14 mouse cellular contexts compared by ENCODE assay signal in the genomic region with DNA sequence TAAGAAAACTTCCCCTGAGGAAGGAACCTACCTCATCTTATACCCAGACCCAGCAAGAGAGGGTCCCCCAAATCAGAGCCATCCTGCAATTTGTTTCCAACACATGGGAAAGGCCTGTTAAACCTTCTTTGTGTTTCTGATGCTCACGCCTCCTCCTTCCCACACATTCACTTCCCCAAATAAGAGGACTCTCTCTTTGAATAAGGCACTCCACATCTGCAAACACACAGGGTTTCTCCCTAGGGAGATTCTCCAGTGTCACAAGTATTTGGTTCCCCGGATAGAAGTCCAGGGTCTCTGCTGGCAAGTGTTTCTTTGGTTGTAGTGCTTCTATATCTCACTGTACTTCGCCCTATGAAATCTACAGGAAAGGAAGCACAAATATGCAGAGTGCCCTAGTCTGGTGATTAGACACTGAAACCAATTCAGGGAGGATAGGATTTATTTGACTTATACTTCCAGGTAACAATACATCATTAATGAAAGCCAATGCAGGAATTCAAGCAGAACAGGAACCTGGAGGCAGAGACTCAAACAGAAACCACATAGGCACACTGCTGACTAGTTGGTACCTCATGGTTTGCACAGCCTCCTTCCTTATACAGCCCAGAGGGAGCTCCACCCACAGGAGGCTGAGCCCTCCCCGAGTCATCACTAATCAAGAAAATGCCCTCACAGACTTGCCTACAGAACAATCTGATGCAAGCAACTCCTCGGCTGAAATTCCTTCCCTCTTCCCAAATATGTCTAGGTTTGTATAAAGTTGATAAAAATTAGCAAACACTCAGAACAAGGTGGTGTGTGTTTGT. TPM values are rescaled to one million over a fixed set of nuclear protein-coding genes. Genes with fewer than 3 reads are reported as not detected.
A peak's percentile ranks its signal among the peaks of the same experiment; 100 is the strongest.
DNase-seq lines count a peak whose midpoint lies in the region; ATAC-seq and TF ChIP-seq lines count a peak whose summit lies in the region.
"Had no signal": no experiment of that assay in that cellular context is flagged by ENCODE, and none has a peak within 500 bp of the region (broad histone marks: within the 10 kb centered on the region; RNA-seq: fewer than 3 reads in every experiment).

No protein-coding gene starts in this region.

- TF ChIP-seq EP300 in lung, postnatal 0 days (IDR thresholded peaks at IDR 0.05): no peak

- H3K27me3 ChIP-seq in lung, postnatal 0 days (replicated peaks; ENCODE audit: insufficient read depth, low read length): no peaks in the 10 kb centered on the region
- no peaks in the 10 kb centered on the region for H3K27me3 ChIP-seq in intestine, postnatal 0 days (replicated peaks; ENCODE audit: control insufficient read depth, insufficient read depth, low read length)
- no peaks in the 10 kb centered on the region for H3K27me3 ChIP-seq in stomach, embryonic 16.5 days (ENCODE audit: control insufficient read depth, insufficient read depth, low read length)
- H3K27me3 ChIP-seq in forebrain, embryonic 15.5 days: no peaks in the 10 kb centered on the region
- H3K27me3 ChIP-seq in thymus, adult 2 months (ENCODE audit: control insufficient read depth, insufficient read depth, low read length): no peaks in the 10 kb centered on the region

- no peak for DNase-seq in lung, postnatal 0 days (ENCODE audit: low spot score)
- no peak for DNase-seq in lung, postnatal 10 days
- DNase-seq in NIH3T3 (ENCODE audit: low read depth): peak; percentile 77
- DNase-seq in left cerebral cortex, postnatal 14 days (ENCODE audit: low spot score in 2 of 2): no peak
- DNase-seq in thymus, adult 2 months: no peak
- DNase-seq: cerebellum, postnatal 25 days had no signal

- no peak overlapping the region for H3K9ac ChIP-seq in lung, postnatal 0 days (replicated peaks; ENCODE audit: low read depth)
- H3K9ac ChIP-seq in intestine, postnatal 0 days (ENCODE audit: low read depth, low read length): no peak overlapping the region
- no peak overlapping the region for H3K9ac ChIP-seq in stomach, embryonic 16.5 days (ENCODE audit: low read length)
- no peak overlapping the region for H3K9ac ChIP-seq in forebrain, embryonic 15.5 days (replicated peaks)
- H3K9ac ChIP-seq: liver, embryonic 14.5 days had no signal

- peak; percentile 52 for ATAC-seq in lung, postnatal 0 days
- ATAC-seq in intestine, postnatal 0 days: 0 out of 2 replicates have a peak, but pooled peaks have one; percentile 43
- ATAC-seq in stomach, embryonic 16.5 days (ENCODE audit: insufficient read depth, low FRiP score): peak; percentile 85
- ATAC-seq in forebrain, embryonic 15.5 days (replicated peaks): no peak

- H3K4me3 ChIP-seq in lung, postnatal 0 days (ENCODE audit: low read depth, low read length): no peak overlapping the region
- no peak overlapping the region for H3K4me3 ChIP-seq in intestine, postnatal 0 days (ENCODE audit: low read depth, low read length)
- H3K4me3 ChIP-seq in stomach, embryonic 16.5 days (replicated peaks; ENCODE audit: low read length): no peak overlapping the region
- H3K4me3 ChIP-seq in forebrain, embryonic 15.5 days: no peak overlapping the region
- no peak overlapping the region for H3K4me3 ChIP-seq in thymus, adult 2 months (ENCODE audit: control insufficient read depth, insufficient read depth, low read length)

- intact Hi-C loops in left cerebral cortex, postnatal 14 days (cut with DNase I): no loop called here

- H3K9me3 ChIP-seq in lung, postnatal 0 days (ENCODE audit: low read length): no peaks in the 10 kb centered on the region
- H3K9me3 ChIP-seq in intestine, postnatal 0 days (ENCODE audit: control insufficient read depth): no peaks in the 10 kb centered on the region
- no peaks in the 10 kb centered on the region for H3K9me3 ChIP-seq in stomach, embryonic 16.5 days (replicated peaks; ENCODE audit: control insufficient read depth, low read length)
- no peaks in the 10 kb centered on the region for H3K9me3 ChIP-seq in forebrain, embryonic 15.5 days
- H3K9me3 ChIP-seq: G1E had no signal

- peaks cover 3% of the 10 kb centered on the region for H3K4me1 ChIP-seq in lung, postnatal 0 days (ENCODE audit: insufficient read depth, low read depth, low read length)
- H3K4me1 ChIP-seq in intestine, postnatal 0 days (replicated peaks; ENCODE audit: control insufficient read depth, insufficient read depth, low read length): 0 out of 2 replicates have a peak, but pooled peaks cover 3% of the 10 kb centered on the region
- peaks cover 12% of the 10 kb centered on the region; the same call in 1 of the 2 replicates for H3K4me1 ChIP-seq in stomach, embryonic 16.5 days (ENCODE audit: control insufficient read depth, insufficient read depth, low read length)
- H3K4me1 ChIP-seq in forebrain, embryonic 15.5 days: no peaks in the 10 kb centered on the region
- H3K4me1 ChIP-seq in thymus, adult 2 months (replicated peaks; ENCODE audit: control insufficient read depth, insufficient read depth, low read length): no peaks in the 10 kb centered on the region

- H3K36me3 ChIP-seq in lung, postnatal 0 days (ENCODE audit: insufficient read depth, low read length): no peaks in the 10 kb centered on the region
- H3K36me3 ChIP-seq in intestine, postnatal 0 days (ENCODE audit: control insufficient read depth, insufficient read depth): no peaks in the 10 kb centered on the region
- H3K36me3 ChIP-seq in stomach, embryonic 16.5 days (ENCODE audit: control insufficient read depth, insufficient read depth, low read length): no peaks in the 10 kb centered on the region
- no peaks in the 10 kb centered on the region for H3K36me3 ChIP-seq in forebrain, embryonic 15.5 days
- no peaks in the 10 kb centered on the region for H3K36me3 ChIP-seq in thymus, adult 2 months (ENCODE audit: control insufficient read depth, insufficient read depth, low read length)

- no peak for TF ChIP-seq POLR2A in thymus, adult 2 months (IDR thresholded peaks at IDR 0.05; ENCODE audit: control insufficient read depth, extremely low read depth, insufficient read depth, low read length, poor library complexity)

- TF ChIP-seq CTCF in lung, postnatal 0 days (IDR thresholded peaks at IDR 0.05): no peak
- no peak for TF ChIP-seq CTCF in intestine, postnatal 0 days (IDR thresholded peaks at IDR 0.05; ENCODE audit: low read depth)
- no peak for TF ChIP-seq CTCF in thymus, adult 2 months (IDR thresholded peaks at IDR 0.05; ENCODE audit: borderline replicate concordance, control insufficient read depth, extremely low read depth, insufficient read depth, low read length, poor library complexity)

- H3K27ac ChIP-seq in lung, postnatal 0 days (ENCODE audit: low read length): no peak overlapping the region
- H3K27ac ChIP-seq in intestine, postnatal 0 days (ENCODE audit: low read depth, low read length): no peak overlapping the region; the same call in 1 of the 2 replicates
- peak overlapping the region; percentile 65 for H3K27ac ChIP-seq in stomach, embryonic 16.5 days (ENCODE audit: low read length)
- no peak overlapping the region for H3K27ac ChIP-seq in forebrain, embryonic 15.5 days (replicated peaks)
- no peak overlapping the region for H3K27ac ChIP-seq in thymus, adult 2 months (ENCODE audit: control insufficient read depth, insufficient read depth, low read length)
- H3K27ac ChIP-seq: liver, embryonic 14.5 days had no signal

- H3K4me2 ChIP-seq in lung, postnatal 0 days (replicated peaks; ENCODE audit: low read depth, low read length): no peak overlapping the region
- H3K4me2 ChIP-seq in intestine, postnatal 0 days (replicated peaks; ENCODE audit: low read depth): no peak overlapping the region
- no peak overlapping the region for H3K4me2 ChIP-seq in stomach, embryonic 16.5 days (ENCODE audit: low read depth, low read length)
- H3K4me2 ChIP-seq in forebrain, embryonic 15.5 days (replicated peaks): no peak overlapping the region

- WGBS in lung, postnatal 0 days: 40% methylated on average over 5 of the region's 5 CpGs
- 38% methylated on average over 5 of the region's 5 CpGs for WGBS in intestine, postnatal 0 days
- 50% methylated on average over 5 of the region's 5 CpGs for whole genome bisulfite sequencing in stomach, embryonic 16.5 days
- WGBS in forebrain, embryonic 15.5 days: 72% methylated on average over 5 of the region's 5 CpGs
- 65% methylated on average over 5 of the region's 5 CpGs for WGBS in thymus, adult 2 months

RNA-seq across cellular contexts. Expression of gene Tspan32, which starts 16.7 kb away (rescaled TPM):
- 6.1 and 7.8 TPM in 2 replicates for polyA plus RNA-seq in lung, postnatal 0 days (2015; fragmentation: Nextera tagmentation; extraction: Ambion mirVana)
- polyA plus RNA-seq in intestine, postnatal 0 days (2015; fragmentation: Nextera tagmentation; extraction: Ambion mirVana): 0.74 and 0.77 TPM in 2 replicates
- polyA plus RNA-seq in stomach, embryonic 16.5 days (2015; fragmentation: Nextera tagmentation; extraction: Ambion mirVana): 4.1 and 6.0 TPM in 2 replicates
- under 1 TPM in 1 of 2 experiments, not detected in 1; 0.30 TPM for total RNA-seq in left cerebral cortex, postnatal 14 days (2021)
- polyA plus RNA-seq in forebrain, embryonic 15.5 days (2015; fragmentation: Nextera tagmentation; extraction: Ambion mirVana): 0.33 and 0.64 TPM in 2 replicates
- polyA plus RNA-seq in thymus, adult 2 months (2012; rRNA removed): 78.8 and 92.3 TPM in 2 replicates
- total RNA-seq: layer of hippocampus, postnatal 10 days had no signal

RNA-seq across cellular contexts. Expression of gene Cd81, which starts 31.0 kb away (rescaled TPM):
- polyA plus RNA-seq in lung, postnatal 0 days (2015; fragmentation: Nextera tagmentation; extraction: Ambion mirVana): 724 and 747 TPM in 2 replicates
- 212 and 216 TPM in 2 replicates for polyA plus RNA-seq in intestine, postnatal 0 days (2015; fragmentation: Nextera tagmentation; extraction: Ambion mirVana)
- 638 and 686 TPM in 2 replicates for polyA plus RNA-seq in stomach, embryonic 16.5 days (2015; fragmentation: Nextera tagmentation; extraction: Ambion mirVana)
- 100 to 1,000 TPM; 367 to 400 TPM for total RNA-seq in left cerebral cortex, postnatal 14 days (2021)
- 286 and 294 TPM in 2 replicates for polyA plus RNA-seq in forebrain, embryonic 15.5 days (2015; fragmentation: Nextera tagmentation; extraction: Ambion mirVana)
- 249 and 255 TPM in 2 replicates for polyA plus RNA-seq in thymus, adult 2 months (2012; rRNA removed)

RNA-seq across cellular contexts. Expression of gene Tssc4, which starts 47.5 kb away (rescaled TPM):
- polyA plus RNA-seq in lung, postnatal 0 days (2015; fragmentation: Nextera tagmentation; extraction: Ambion mirVana): 52.3 and 54.5 TPM in 2 replicates
- polyA plus RNA-seq in intestine, postnatal 0 days (2015; fragmentation: Nextera tagmentation; extraction: Ambion mirVana): 32.8 and 34.0 TPM in 2 replicates
- polyA plus RNA-seq in stomach, embryonic 16.5 days (2015; fragmentation: Nextera tagmentation; extraction: Ambion mirVana): 75.8 and 84.7 TPM in 2 replicates
- 10 to 100 TPM; 41.1 to 50.0 TPM for total RNA-seq in left cerebral cortex, postnatal 14 days (2021)
- 103 and 106 TPM in 2 replicates for polyA plus RNA-seq in forebrain, embryonic 15.5 days (2015; fragmentation: Nextera tagmentation; extraction: Ambion mirVana)
- 155 and 157 TPM in 2 replicates for polyA plus RNA-seq in thymus, adult 2 months (2012; rRNA removed)

RNA-seq across cellular contexts. Expression of gene Ascl2, which starts 52.5 kb away (rescaled TPM):
- 0.90 and 1.3 TPM in 2 replicates for polyA plus RNA-seq in lung, postnatal 0 days (2015; fragmentation: Nextera tagmentation; extraction: Ambion mirVana)
- polyA plus RNA-seq in intestine, postnatal 0 days (2015; fragmentation: Nextera tagmentation; extraction: Ambion mirVana): 5.4 and 6.8 TPM in 2 replicates
- 6.2 and 6.7 TPM in 2 replicates for polyA plus RNA-seq in stomach, embryonic 16.5 days (2015; fragmentation: Nextera tagmentation; extraction: Ambion mirVana)
- not detected for total RNA-seq in left cerebral cortex, postnatal 14 days (2021)
- 0.27 and 0.46 TPM in 2 replicates for polyA plus RNA-seq in forebrain, embryonic 15.5 days (2015; fragmentation: Nextera tagmentation; extraction: Ambion mirVana)
- polyA plus RNA-seq in thymus, adult 2 months (2012; rRNA removed): 1.1 and 1.5 TPM in 2 replicates
- total RNA-seq: G1E; heart, adult 8-10 months; hematopoietic stem cell, adult 5-6 weeks had no signal
- polyA plus RNA-seq: G1E had no signal
